Mouse (Mus musculus): ENCODE data around the gene Batf3.
"Not testable (repeated sequence)": the region's sequence is repeated elsewhere in the genome, so short reads cannot be mapped to it uniquely, and the experiment has no call there.

GRCm38 (mm10) chr1:191149489-191149888, 51.8 kb downstream of the Batf3 start:
- TF ChIP-seq CTCF, EP300 (IDR thresholded peaks at IDR 0.05): not testable (repeated sequence)
